Comparison of ENCODE assay signal across 32 mouse cellular contexts in the genomic region with DNA sequence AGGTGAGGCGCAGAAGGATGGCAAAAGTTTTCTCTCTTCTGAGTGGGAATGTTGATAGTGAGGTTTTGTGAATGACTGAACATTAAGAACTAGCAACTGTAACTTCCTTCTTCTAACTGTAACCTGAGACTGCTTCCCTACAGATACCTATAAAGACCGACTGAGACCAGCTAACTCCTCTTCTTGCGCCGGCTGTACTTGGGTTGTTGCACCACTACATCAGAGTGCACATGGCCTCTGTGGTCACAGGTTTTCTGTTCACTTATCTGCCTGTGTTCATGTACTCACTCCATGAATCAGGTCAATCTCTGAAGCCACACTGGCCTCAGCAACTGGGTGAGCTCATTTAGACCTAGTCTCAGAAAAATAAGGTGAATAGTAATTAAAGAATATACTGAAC. TPM values are rescaled to one million over a fixed set of nuclear protein-coding genes. Genes with fewer than 3 reads are reported as not detected.
DNase-seq lines count a peak whose midpoint lies in the region; ATAC-seq and TF ChIP-seq lines count a peak whose summit lies in the region.
"Had no signal": no experiment of that assay in that cellular context is flagged by ENCODE, and none has a peak within 500 bp of the region (broad histone marks: within the 10 kb centered on the region; RNA-seq: fewer than 3 reads in every experiment).

No protein-coding gene starts in this region.

- peak overlapping the region; percentile 66; the same call in 1 of the 2 replicates for H3K27ac ChIP-seq in CH12.LX (ENCODE audit: insufficient read depth, low read depth)
- H3K27ac ChIP-seq: embryonic facial prominence, embryonic 13.5 days; embryonic facial prominence, embryonic 15.5 days; forebrain, embryonic 10.5 days; forebrain, embryonic 12.5 days had no signal

- no peak overlapping the region for H3K4me2 ChIP-seq in CH12.LX (ENCODE audit: insufficient read depth, low read depth, poor library complexity, severe bottlenecking)
- H3K4me2 ChIP-seq: embryonic facial prominence, embryonic 13.5 days; embryonic facial prominence, embryonic 15.5 days; forebrain, embryonic 12.5 days had no signal

- in situ Hi-C loops in CH12.LX (cut with MboI; ENCODE audit: low pct_ligation_motif_present, low pct_unique_long_range_greater_than_20kb, low sequenced_read_pairs) = no loop called here

- ATAC-seq in granulocyte monocyte progenitor cell, adult 5-6 weeks (replicated peaks; ENCODE audit: poor library complexity, severe bottlenecking) = peak; percentile 82
- ATAC-seq: activated CD4-positive, CD25-positive, alpha-beta regulatory T cell, adult 4 months; CD4-positive, CD25-positive, alpha-beta regulatory T cell, adult 4 months; forebrain, embryonic 14.5 days; forebrain, embryonic 16.5 days; Patski had no signal

- H3K9me3 ChIP-seq in CH12.LX (replicated peaks; ENCODE audit: low read length) = no peaks in the 10 kb centered on the region
- H3K9me3 ChIP-seq: embryonic facial prominence, embryonic 13.5 days; embryonic facial prominence, embryonic 15.5 days; forebrain, embryonic 10.5 days; forebrain, embryonic 12.5 days had no signal

- no peak for TF ChIP-seq CTCF in CH12.LX (conservative IDR thresholded peaks at IDR 0.05 in 1 of 2, IDR thresholded peaks at IDR 0.05 in 1 of 2; ENCODE audit: low read depth in 2 of 2, low read length in 2 of 2)

- no peak for TF ChIP-seq EP300 in CH12.LX (IDR thresholded peaks at IDR 0.05; ENCODE audit: low read length)

- H3K4me1 ChIP-seq in CH12.LX (ENCODE audit: control insufficient read depth in 1 of 2, insufficient read depth in 2 of 2) = peaks cover 3 to 41% of the 10 kb centered on the region in 2 experiments; a peak in 3 of 4 replicates
- H3K4me1 ChIP-seq: embryonic facial prominence, embryonic 13.5 days; embryonic facial prominence, embryonic 15.5 days; forebrain, embryonic 10.5 days; forebrain, embryonic 12.5 days had no signal

- no peak for TF ChIP-seq RAD21 in CH12.LX (IDR thresholded peaks at IDR 0.05; ENCODE audit: low read depth, low read length)

- no peaks in the 10 kb centered on the region for H3K27me3 ChIP-seq in CH12.LX (replicated peaks)
- H3K27me3 ChIP-seq: embryonic facial prominence, embryonic 13.5 days; embryonic facial prominence, embryonic 15.5 days; forebrain, embryonic 12.5 days had no signal

- dilution Hi-C loops in CH12.LX (cut with MboI; ENCODE audit: extremely low pct_ligation_motif_present, extremely low pct_unique_long_range_greater_than_20kb, low sequenced_read_pairs) = no loop called here

- no peak overlapping the region for H3K9ac ChIP-seq in CH12.LX (ENCODE audit: insufficient read depth, low read depth)
- H3K9ac ChIP-seq: embryonic facial prominence, embryonic 13.5 days; embryonic facial prominence, embryonic 15.5 days; forebrain, embryonic 12.5 days had no signal

- H3K79me2 ChIP-seq in CH12.LX (replicated peaks; ENCODE audit: control insufficient read depth, extremely low read depth, insufficient read depth, poor library complexity, severe bottlenecking) = no peaks in the 10 kb centered on the region; the same call in 1 of the 2 replicates

- no peak for DNase-seq in CH12.LX (ENCODE audit: extremely low read depth)
- DNase-seq in lung, postnatal 10 days = no peak
- no peak for DNase-seq in Muller cell, postnatal 12 days (ENCODE audit: inconsistent ontology term)
- no peak for DNase-seq in gastrocnemius, postnatal 4 days (ENCODE audit: low spot score in 2 of 2)
- DNase-seq: adrenal gland, adult 2 months; adrenal gland, postnatal 10 days; adrenal gland, postnatal 25 days; B cell, adult 2 months; cerebellum, adult 11 months; cerebellum, adult 18-20 months; cerebellum, adult 8-10 months; cerebellum, adult 9-11 months; cerebellum, postnatal 14 days; cerebellum, postnatal 36 days; embryo, embryonic 11 days had no signal

- H3K36me3 ChIP-seq in CH12.LX (replicated peaks in 1 of 2; ENCODE audit: control insufficient read depth in 1 of 2, insufficient read depth in 1 of 2, low read length in 1 of 2) = peaks cover 4 to 18% of the 10 kb centered on the region in 2 experiments
- H3K36me3 ChIP-seq: embryonic facial prominence, embryonic 13.5 days; embryonic facial prominence, embryonic 15.5 days; forebrain, embryonic 10.5 days; forebrain, embryonic 12.5 days had no signal

- H3K4me3 ChIP-seq in CH12.LX (replicated peaks in 1 of 3; ENCODE audit: low read depth in 2 of 3, low read length in 2 of 3, poor library complexity in 1 of 3) = no peak overlapping the region
- H3K4me3 ChIP-seq: embryonic facial prominence, embryonic 13.5 days; embryonic facial prominence, embryonic 15.5 days; erythroblast, embryonic 14.5 days; forebrain, embryonic 10.5 days; forebrain, embryonic 12.5 days had no signal

- TF ChIP-seq POLR2A in CH12.LX (IDR thresholded peaks at IDR 0.05; ENCODE audit: low read depth, low read length) = no peak

TF ChIP-seq in CH12.LX, 34 proteins besides CTCF, POLR2A, EP300 and RAD21:
- no peak for TF ChIP-seq GABPA (IDR thresholded peaks at IDR 0.05; ENCODE audit: insufficient replicate concordance, low read depth, low read length)
- TF ChIP-seq ETS1 (conservative IDR thresholded peaks at IDR 0.05; ENCODE audit: low read depth, low read length) = no peak
- TF ChIP-seq PAX5 (IDR thresholded peaks at IDR 0.05; ENCODE audit: low read length) = no peak
- no peak for TF ChIP-seq MYC (IDR thresholded peaks at IDR 0.05; ENCODE audit: low read depth, low read length)
- TF ChIP-seq E2F4 (IDR thresholded peaks at IDR 0.05; ENCODE audit: insufficient replicate concordance, low read depth, low read length) = no peak
- no peak for TF ChIP-seq NRF1 (IDR thresholded peaks at IDR 0.05; ENCODE audit: low read depth, low read length)
- TF ChIP-seq KAT2A (IDR thresholded peaks at IDR 0.05; ENCODE audit: insufficient replicate concordance, low read length) = no peak
- TF ChIP-seq ELF1 (IDR thresholded peaks at IDR 0.05; ENCODE audit: low read depth, low read length) = no peak
- no peak for TF ChIP-seq ZMIZ1 (IDR thresholded peaks at IDR 0.05; ENCODE audit: low read depth, low read length)
- no peak for TF ChIP-seq ZNF384 (IDR thresholded peaks at IDR 0.05; ENCODE audit: low read depth, low read length)
- TF ChIP-seq SMC3 (IDR thresholded peaks at IDR 0.05; ENCODE audit: low read depth, low read length) = no peak

RNA-seq across cellular contexts. Expression of a gene that starts 51.6 kb away (rescaled TPM):
- total RNA-seq in CH12.LX (2012; rRNA removed) (0.08 and 0.21 TPM in 2 replicates), CH12.LX (2014; rRNA removed) (not detected in 2 replicates)
- polyA plus RNA-seq in CH12.LX (2012; ENCODE audit: insufficient read length, low read depth) = 0.19 TPM in 1 of 2 replicates, not detected in the other
- not detected in 2 replicates for total RNA-seq in granulocyte monocyte progenitor cell, adult 5-6 weeks (2014; fragmentation: Nextera tagmentation)
- not detected in 2 replicates for total RNA-seq in granulocyte monocyte progenitor cell, adult 5-6 weeks (2017)
- not detected for total RNA-seq in gastrocnemius, postnatal 4 days (2021)
- total RNA-seq: adrenal gland, adult 2 months; adrenal gland, postnatal 25 days; adrenal gland, postnatal 4 days; ES-E14; MEL had no signal
- polyA plus RNA-seq: adrenal gland, adult 2 months; brain, embryonic 14.5 days; embryonic facial prominence, embryonic 11.5 days; embryonic facial prominence, embryonic 13.5 days; embryonic facial prominence, embryonic 15.5 days; erythroblast, embryonic 14.5 days; forebrain, embryonic 10.5 days; forebrain, embryonic 12.5 days; forebrain, embryonic 14.5 days; forebrain, embryonic 16.5 days; frontal cortex, adult 2 months; Patski had no signal
